Mouse (Mus musculus): ENCODE data around the gene Tmem120b. TPM values are rescaled to one million over a fixed set of nuclear protein-coding genes. Genes with fewer than 3 reads are reported as not detected.

Gene Tmem120b
- polyA plus RNA-seq, 1 experiment from 2014 or later: 14.3 TPM

GRCm38 (mm10) chr5:123103556-123103955, 35.3 kb downstream of the Tmem120b start:
- Histone ChIP-seq H3K27me3 (no peaks in the 10 kb centered on the region), H3K9ac (no peak overlapping the region), H3K4me2 (replicated peaks) (no peak overlapping the region), H3K27ac (no peak overlapping the region), H3K4me1 (peaks cover 4% of the 10 kb centered on the region; the same call in 1 of the 2 replicates), H3K36me3 (no peaks in the 10 kb centered on the region), H3K4me3 (no peak overlapping the region), H3K9me3 (replicated peaks) (no peaks in the 10 kb centered on the region)
- no peak for ATAC-seq (ENCODE audit: low FRiP score)
- 80% methylated on average over 8 of the region's 8 CpGs for WGBS

GRCm38 (mm10) chr5:123104769-123105168, 36.6 kb downstream of the Tmem120b start:
- no peaks in the 10 kb centered on the region for H3K36me3 ChIP-seq
- no peak for ATAC-seq (ENCODE audit: low FRiP score)
- peaks cover 14% of the 10 kb centered on the region for H3K4me1 ChIP-seq
- 89% methylated on average over 6 of the region's 6 CpGs for WGBS
- H3K9me3 ChIP-seq (replicated peaks): no peaks in the 10 kb centered on the region
- H3K4me2 ChIP-seq (replicated peaks): no peak overlapping the region
- no peaks in the 10 kb centered on the region for H3K27me3 ChIP-seq
- no peak overlapping the region for H3K9ac ChIP-seq
- H3K27ac ChIP-seq: no peak overlapping the region
- no peak overlapping the region for H3K4me3 ChIP-seq

- H3K9me3 ChIP-seq (replicated peaks): no peaks in the 10 kb centered on the region
- H3K27ac ChIP-seq: peak overlapping the region; percentile 64
- H3K27me3 ChIP-seq: no peaks in the 10 kb centered on the region
- H3K4me2 ChIP-seq (replicated peaks): peak overlapping the region; percentile 19
- no peaks in the 10 kb centered on the region for H3K36me3 ChIP-seq
- peaks cover 24% of the 10 kb centered on the region for H3K4me1 ChIP-seq
- ATAC-seq (ENCODE audit: low FRiP score): peak; percentile 76
- 28% methylated on average over 13 of the region's 13 CpGs for WGBS
- no peak overlapping the region for H3K9ac ChIP-seq
- no peak overlapping the region for H3K4me3 ChIP-seq
Observed at GRCm38 (mm10) chr5:123109452-123110203, 41.4 kb downstream of the Tmem120b start.

- peak; percentile 58; the same call in 1 of the 2 replicates for ATAC-seq (ENCODE audit: low FRiP score)
- no peak overlapping the region for H3K9ac ChIP-seq
- H3K4me1 ChIP-seq: peaks cover 29% of the 10 kb centered on the region
- H3K36me3 ChIP-seq: no peaks in the 10 kb centered on the region
- peak overlapping the region; percentile 2 for H3K4me2 ChIP-seq (replicated peaks)
- WGBS: 54% methylated on average over 13 of the region's 13 CpGs
- H3K27me3 ChIP-seq: no peaks in the 10 kb centered on the region
- H3K27ac ChIP-seq: peak overlapping the region; percentile 64
- H3K4me3 ChIP-seq: no peak overlapping the region
- no peaks in the 10 kb centered on the region for H3K9me3 ChIP-seq (replicated peaks)
Observed at GRCm38 (mm10) chr5:123110296-123110721, 42.1 kb downstream of the Tmem120b start.

GRCm38 (mm10) chr5:123114109-123114508, 45.9 kb downstream of the Tmem120b start:
- H3K4me3 ChIP-seq: no peak overlapping the region
- no peaks in the 10 kb centered on the region for H3K36me3 ChIP-seq
- peaks cover 25% of the 10 kb centered on the region for H3K4me1 ChIP-seq
- H3K9me3 ChIP-seq (replicated peaks): no peaks in the 10 kb centered on the region
- H3K27ac ChIP-seq: no peak overlapping the region
- H3K9ac ChIP-seq: peak overlapping the region; percentile 35; the same call in 1 of the 2 replicates
- WGBS: 41% methylated on average over 11 of the region's 11 CpGs
- no peaks in the 10 kb centered on the region for H3K27me3 ChIP-seq
- no peak overlapping the region for H3K4me2 ChIP-seq (replicated peaks)
- no peak for ATAC-seq (ENCODE audit: low FRiP score)

GRCm38 (mm10) chr5:123114924-123115323, 46.7 kb downstream of the Tmem120b start:
- Histone ChIP-seq H3K4me3 (no peak overlapping the region), H3K4me1 (peaks cover 17% of the 10 kb centered on the region), H3K9ac (no peak overlapping the region), H3K9me3 (replicated peaks) (no peaks in the 10 kb centered on the region), H3K4me2 (replicated peaks) (no peak overlapping the region), H3K27me3 (no peaks in the 10 kb centered on the region), H3K27ac (no peak overlapping the region), H3K36me3 (no peaks in the 10 kb centered on the region)
- no peak for ATAC-seq (ENCODE audit: low FRiP score)
- 38% methylated on average over 7 of the region's 7 CpGs for WGBS

- Histone ChIP-seq H3K9ac (no peak overlapping the region), H3K27me3 (no peaks in the 10 kb centered on the region), H3K4me1 (peaks cover 14% of the 10 kb centered on the region), H3K27ac (no peak overlapping the region), H3K4me2 (replicated peaks) (no peak overlapping the region), H3K4me3 (no peak overlapping the region), H3K36me3 (no peaks in the 10 kb centered on the region), H3K9me3 (replicated peaks) (no peaks in the 10 kb centered on the region)
- ATAC-seq (ENCODE audit: low FRiP score): no peak
- 67% methylated on average over 8 of the region's 8 CpGs for WGBS
Observed at GRCm38 (mm10) chr5:123116080-123116479, 47.9 kb downstream of the Tmem120b start.

GRCm38 (mm10) chr5:123117257-123117656, 49.0 kb downstream of the Tmem120b start:
- ATAC-seq (ENCODE audit: low FRiP score): no peak
- WGBS: 19% methylated on average over 10 of the region's 10 CpGs
- no peak overlapping the region for H3K27ac ChIP-seq

GRCm38 (mm10) chr5:123117773-123118172, 49.6 kb downstream of the Tmem120b start:
- H3K9ac ChIP-seq: no peak overlapping the region
- H3K4me1 ChIP-seq: peaks cover 15% of the 10 kb centered on the region
- no peak overlapping the region for H3K4me3 ChIP-seq
- no peak for ATAC-seq (ENCODE audit: low FRiP score)
- H3K27ac ChIP-seq: no peak overlapping the region
- H3K9me3 ChIP-seq (replicated peaks): 0 out of 2 replicates have a peak, but pooled peaks cover 4% of the 10 kb centered on the region
- H3K36me3 ChIP-seq: 0 out of 2 replicates have a peak, but pooled peaks cover 6% of the 10 kb centered on the region
- no peak overlapping the region for H3K4me2 ChIP-seq (replicated peaks)
- 82% methylated on average over 8 of the region's 8 CpGs for WGBS
- H3K27me3 ChIP-seq: no peaks in the 10 kb centered on the region

More at GRCm38 (mm10) chr5:123117257-123117656, 49.0 kb downstream of the Tmem120b start:
- no peak overlapping the region for H3K4me3 ChIP-seq
- H3K4me2 ChIP-seq (replicated peaks): no peak overlapping the region
- H3K4me1 ChIP-seq: peaks cover 15% of the 10 kb centered on the region
- no peaks in the 10 kb centered on the region for H3K27me3 ChIP-seq
- H3K9ac ChIP-seq: no peak overlapping the region
- H3K9me3 ChIP-seq (replicated peaks): 0 out of 2 replicates have a peak, but pooled peaks cover 2% of the 10 kb centered on the region
- 0 out of 2 replicates have a peak, but pooled peaks cover 1% of the 10 kb centered on the region for H3K36me3 ChIP-seq

- H3K4me2 ChIP-seq (replicated peaks): no peak overlapping the region
- no peak for ATAC-seq (ENCODE audit: low FRiP score)
- H3K4me3 ChIP-seq: no peak overlapping the region
- no peak overlapping the region for H3K27ac ChIP-seq
- peaks cover 15% of the 10 kb centered on the region for H3K4me1 ChIP-seq
- H3K36me3 ChIP-seq: peaks cover 16% of the 10 kb centered on the region; the same call in 1 of the 2 replicates
- no peak overlapping the region for H3K9ac ChIP-seq
- WGBS: 81% methylated on average over 10 of the region's 10 CpGs
- no peaks in the 10 kb centered on the region for H3K27me3 ChIP-seq
- 0 out of 2 replicates have a peak, but pooled peaks cover 4% of the 10 kb centered on the region for H3K9me3 ChIP-seq (replicated peaks)
Observed at GRCm38 (mm10) chr5:123118826-123119225, 50.6 kb downstream of the Tmem120b start.

- 51% methylated on average over 7 of the region's 7 CpGs for WGBS
- Histone ChIP-seq H3K4me1 (peaks cover 9% of the 10 kb centered on the region), H3K9ac (no peak overlapping the region), H3K4me3 (no peak overlapping the region), H3K9me3 (replicated peaks) (0 out of 2 replicates have a peak, but pooled peaks cover 4% of the 10 kb centered on the region), H3K27me3 (no peaks in the 10 kb centered on the region), H3K27ac (no peak overlapping the region), H3K4me2 (replicated peaks) (no peak overlapping the region), H3K36me3 (peaks cover 26% of the 10 kb centered on the region)
- ATAC-seq (ENCODE audit: low FRiP score): no peak
Observed at GRCm38 (mm10) chr5:123120624-123121215, 52.5 kb downstream of the Tmem120b start.

GRCm38 (mm10) chr5:123122181-123122580, 54.0 kb downstream of the Tmem120b start:
- Histone ChIP-seq H3K4me3 (no peak overlapping the region), H3K9me3 (replicated peaks) (0 out of 2 replicates have a peak, but pooled peaks cover 4% of the 10 kb centered on the region), H3K4me1 (peaks cover 9% of the 10 kb centered on the region), H3K27ac (no peak overlapping the region), H3K36me3 (peaks cover 39% of the 10 kb centered on the region), H3K9ac (no peak overlapping the region), H3K4me2 (replicated peaks) (no peak overlapping the region), H3K27me3 (no peaks in the 10 kb centered on the region)
- ATAC-seq (ENCODE audit: low FRiP score): no peak
- 83% methylated on average over 4 of the region's 4 CpGs for WGBS

All from hindbrain, embryonic 12.5 days (tissue).